Mouse (Mus musculus): ENCODE measurements around the gene Ccdc162. TPM values are rescaled to one million over a fixed set of nuclear protein-coding genes. Genes with fewer than 3 reads are reported as not detected.

Gene Ccdc162
- polyA plus RNA-seq, 1 experiment from 2014 or later, result 0.77 TPM

DNA sequence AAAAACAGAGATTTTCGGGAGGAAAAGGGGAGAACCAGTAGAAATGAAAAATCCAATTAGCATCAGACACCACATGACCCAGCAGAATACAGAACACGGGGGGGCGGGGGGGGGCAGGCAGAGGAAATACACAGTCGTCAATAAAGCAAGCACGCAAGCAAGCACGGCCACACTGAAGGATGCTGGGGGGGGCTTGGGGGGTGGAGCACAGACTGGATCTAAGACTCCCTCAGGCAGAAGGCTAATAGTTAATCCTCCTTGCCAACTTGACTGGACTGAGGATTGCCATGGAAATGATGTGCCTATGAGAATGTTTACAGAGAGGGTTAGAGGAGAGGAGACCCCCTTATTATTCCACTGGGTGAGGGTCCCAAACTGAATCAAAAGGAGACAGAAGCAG is 19.0 kb upstream of the Ccdc162 start:
- 69% methylated on average over 6 of the region's 6 CpGs for WGBS
- no peak overlapping the region for H3K4me3 ChIP-seq
- H3K27ac ChIP-seq, result no peak overlapping the region
- H3K4me1 ChIP-seq, result no peaks in the 10 kb centered on the region
- H3K4me2 ChIP-seq, result no peak overlapping the region
- ATAC-seq (ENCODE audit: borderline replicate concordance, extremely low read depth, low FRiP score, low TSS enrichment), result no peak
- no peaks in the 10 kb centered on the region for H3K27me3 ChIP-seq
- H3K9ac ChIP-seq, result no peak overlapping the region
- no peaks in the 10 kb centered on the region for H3K9me3 ChIP-seq
- H3K36me3 ChIP-seq, result no peaks in the 10 kb centered on the region

DNA sequence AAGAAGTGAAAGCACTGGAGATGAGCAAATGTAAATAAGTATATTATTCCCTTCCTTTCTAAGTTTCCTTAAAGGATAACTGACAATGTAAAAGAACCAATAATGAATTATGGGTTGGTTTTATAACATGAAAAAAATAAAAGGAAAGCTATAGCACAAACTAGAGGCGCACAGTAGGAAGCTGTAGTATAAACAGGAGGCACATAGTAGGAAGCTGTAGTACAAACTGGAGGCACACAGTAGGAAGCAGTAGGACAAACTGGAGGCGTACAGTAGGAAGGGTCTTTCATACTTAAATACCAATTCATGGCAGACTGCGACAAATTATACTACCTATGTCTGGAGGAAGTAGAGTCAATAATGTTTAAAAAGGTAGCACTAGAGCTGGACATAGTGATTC is 16.8 kb upstream of the Ccdc162 start:
- 95% methylated on average over 3 of the region's 3 CpGs for WGBS
- no peaks in the 10 kb centered on the region for H3K27me3 ChIP-seq
- no peaks in the 10 kb centered on the region; the same call in 1 of the 2 replicates for H3K36me3 ChIP-seq
- H3K27ac ChIP-seq, result no peak overlapping the region
- H3K9ac ChIP-seq, result no peak overlapping the region
- no peaks in the 10 kb centered on the region for H3K4me1 ChIP-seq
- H3K4me2 ChIP-seq, result no peak overlapping the region
- no peak for ATAC-seq (ENCODE audit: borderline replicate concordance, extremely low read depth, low FRiP score, low TSS enrichment)
- H3K9me3 ChIP-seq, result no peaks in the 10 kb centered on the region
- no peak overlapping the region for H3K4me3 ChIP-seq

DNA sequence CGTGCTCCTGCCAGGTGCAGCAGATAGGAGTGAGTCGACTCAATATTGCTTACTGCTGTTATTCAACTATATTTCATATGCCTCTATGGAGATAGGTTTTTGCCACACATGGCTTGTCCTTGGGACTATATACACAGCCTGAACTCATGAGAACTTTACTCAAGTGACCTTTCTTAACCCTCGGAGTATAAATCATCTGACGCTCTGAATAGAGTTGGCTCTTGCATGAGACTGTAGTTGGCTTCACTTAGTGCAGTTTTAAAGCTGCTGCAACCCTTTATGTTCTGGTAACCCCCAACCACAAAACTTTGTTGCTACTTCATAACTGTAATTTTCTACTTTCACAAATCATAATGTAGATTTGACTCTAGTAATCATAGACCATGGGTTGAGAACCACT is 15.5 kb upstream of the Ccdc162 start:
- no peak overlapping the region for H3K4me2 ChIP-seq
- H3K36me3 ChIP-seq, result peaks cover 5% of the 10 kb centered on the region; the same call in 1 of the 2 replicates
- no peak for ATAC-seq (ENCODE audit: borderline replicate concordance, extremely low read depth, low FRiP score, low TSS enrichment)
- no peaks in the 10 kb centered on the region for H3K4me1 ChIP-seq
- WGBS, result 87% methylated on average over 4 of the region's 4 CpGs
- no peak overlapping the region for H3K27ac ChIP-seq
- H3K9ac ChIP-seq, result no peak overlapping the region
- no peaks in the 10 kb centered on the region for H3K27me3 ChIP-seq
- H3K4me3 ChIP-seq, result no peak overlapping the region
- H3K9me3 ChIP-seq, result no peaks in the 10 kb centered on the region

DNA sequence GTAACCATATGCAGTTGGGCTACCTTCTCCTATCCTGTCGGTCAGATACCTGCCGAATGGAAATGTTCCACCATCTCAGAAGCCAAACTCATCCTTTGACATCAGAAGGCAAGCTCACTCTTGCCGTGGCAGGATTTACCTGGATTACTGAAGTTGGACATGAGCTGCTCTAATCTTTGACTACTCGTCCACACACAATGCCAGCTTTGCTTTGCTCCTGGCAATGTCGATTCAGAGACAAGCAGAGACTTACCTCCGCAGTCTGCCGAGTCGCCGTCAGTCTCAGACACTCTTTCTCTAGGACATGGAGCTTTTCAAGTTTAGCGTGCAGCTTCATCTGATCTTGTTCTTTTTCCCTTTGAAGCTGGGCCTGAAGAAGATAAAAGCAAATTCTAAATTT is 14.3 kb upstream of the Ccdc162 start:
- no peak for ATAC-seq (ENCODE audit: borderline replicate concordance, extremely low read depth, low FRiP score, low TSS enrichment)
- WGBS, result 89% methylated on average over 10 of the region's 10 CpGs

DNA sequence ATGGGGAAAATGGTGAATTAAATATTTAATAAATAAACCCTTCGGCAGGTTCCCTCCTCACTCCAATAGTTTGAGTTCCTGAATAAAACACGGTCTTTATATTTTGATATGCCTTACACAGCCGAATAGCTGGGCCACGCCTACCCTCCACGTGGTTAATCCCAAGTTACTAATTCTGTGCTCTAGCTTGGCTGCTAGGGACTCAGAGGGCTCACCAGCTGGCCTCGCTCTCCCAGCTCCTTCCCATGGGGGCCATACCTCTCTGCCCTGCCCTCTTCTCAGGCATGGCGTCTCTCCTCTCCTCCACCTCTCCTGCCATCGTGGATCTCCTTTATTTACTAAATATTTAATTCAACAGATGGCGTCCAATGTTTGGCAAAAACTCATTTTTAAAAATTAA is 9.8 kb upstream of the Ccdc162 start:
- no peak overlapping the region for H3K4me3 ChIP-seq
- H3K4me2 ChIP-seq, result no peak overlapping the region
- H3K9me3 ChIP-seq, result no peaks in the 10 kb centered on the region
- H3K4me1 ChIP-seq, result no peaks in the 10 kb centered on the region
- H3K27ac ChIP-seq, result no peak overlapping the region
- 83% methylated on average over 9 of the region's 9 CpGs for WGBS
- no peaks in the 10 kb centered on the region for H3K27me3 ChIP-seq
- H3K36me3 ChIP-seq, result peaks cover 5% of the 10 kb centered on the region; the same call in 1 of the 2 replicates
- H3K9ac ChIP-seq, result no peak overlapping the region
- no peak for ATAC-seq (ENCODE audit: borderline replicate concordance, extremely low read depth, low FRiP score, low TSS enrichment)

More for the DNA sequence above, 14.3 kb upstream of the Ccdc162 start:
- no peaks in the 10 kb centered on the region for H3K27me3 ChIP-seq
- H3K27ac ChIP-seq, result no peak overlapping the region
- no peak overlapping the region for H3K4me3 ChIP-seq
- peaks cover 5% of the 10 kb centered on the region; the same call in 1 of the 2 replicates for H3K36me3 ChIP-seq
- no peak overlapping the region for H3K9ac ChIP-seq
- H3K9me3 ChIP-seq, result no peaks in the 10 kb centered on the region
- no peak overlapping the region for H3K4me2 ChIP-seq
- H3K4me1 ChIP-seq, result no peaks in the 10 kb centered on the region

DNA sequence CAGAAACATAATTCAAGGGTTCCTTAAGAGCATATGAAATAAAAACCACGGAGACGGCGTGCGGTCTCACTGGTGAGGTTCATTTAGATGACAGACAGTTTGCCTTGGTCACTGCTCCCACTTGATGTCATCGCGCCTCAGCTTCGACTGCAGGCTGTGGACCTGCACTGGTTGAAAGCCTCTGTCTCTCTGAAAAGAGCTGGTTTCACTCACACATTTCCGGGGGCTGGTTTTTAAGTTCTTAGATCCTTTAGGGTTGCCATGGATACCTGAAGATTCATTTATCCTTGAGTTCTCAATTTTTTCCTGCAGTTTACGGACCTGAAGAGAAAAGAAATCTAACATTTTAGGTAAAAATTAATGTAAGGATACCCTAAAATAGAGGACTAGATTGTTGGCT is 3.2 kb upstream of the Ccdc162 start:
- H3K9me3 ChIP-seq, result no peaks in the 10 kb centered on the region
- WGBS, result 67% methylated on average over 9 of the region's 9 CpGs
- ATAC-seq (ENCODE audit: borderline replicate concordance, extremely low read depth, low FRiP score, low TSS enrichment), result no peak

DNA sequence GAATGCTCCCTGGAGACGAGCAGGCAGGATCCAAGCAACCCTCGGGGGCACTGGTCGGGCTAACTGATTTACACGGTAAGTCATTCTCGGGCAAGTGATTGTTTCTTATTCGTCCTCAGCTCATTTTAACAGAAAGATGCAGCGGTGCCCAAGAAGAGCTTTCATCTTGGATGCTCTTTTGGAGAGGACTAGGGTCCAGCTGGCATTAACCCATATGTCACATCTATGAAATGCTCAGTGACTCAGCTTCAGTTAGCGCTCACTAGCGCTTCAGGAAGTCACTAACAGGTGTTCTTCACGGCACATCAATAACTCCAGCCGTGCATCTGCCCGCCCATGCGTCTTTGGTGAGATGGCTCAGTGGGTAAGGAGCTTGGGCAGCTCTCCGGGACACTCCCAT is 877 bp downstream of the Ccdc162 start:
- 85% methylated on average over 14 of the region's 14 CpGs for WGBS
- peaks cover 4% of the 10 kb centered on the region; the same call in 1 of the 2 replicates for H3K4me1 ChIP-seq

More for the DNA sequence above, 3.2 kb upstream of the Ccdc162 start:
- no peak overlapping the region for H3K4me3 ChIP-seq
- peaks cover 4% of the 10 kb centered on the region; the same call in 1 of the 2 replicates for H3K4me1 ChIP-seq
- no peak overlapping the region for H3K27ac ChIP-seq
- H3K4me2 ChIP-seq, result no peak overlapping the region
- H3K27me3 ChIP-seq, result no peaks in the 10 kb centered on the region
- H3K36me3 ChIP-seq, result no peaks in the 10 kb centered on the region
- no peak overlapping the region for H3K9ac ChIP-seq

DNA sequence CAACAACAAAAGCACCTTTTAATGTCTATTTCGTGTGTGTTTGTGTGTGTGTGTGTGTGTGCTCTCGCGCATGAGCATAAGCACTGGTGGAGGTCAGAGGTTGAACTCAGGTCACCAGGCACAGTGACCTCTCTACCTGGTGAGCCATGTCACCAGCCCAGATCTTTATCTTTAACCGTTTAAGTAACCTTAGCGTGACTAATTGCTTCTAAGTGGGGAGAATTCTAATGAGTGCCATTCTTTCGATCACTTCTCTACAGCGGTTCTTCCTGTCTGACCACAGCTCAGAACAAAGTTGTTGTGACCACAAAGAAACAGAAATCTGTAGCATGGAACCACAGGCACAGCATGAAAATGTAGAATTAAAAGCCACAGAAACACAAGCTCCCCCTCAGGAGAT is 5.0 kb downstream of the Ccdc162 start:
- H3K27ac ChIP-seq, result no peak overlapping the region
- no peaks in the 10 kb centered on the region for H3K9me3 ChIP-seq
- ATAC-seq (ENCODE audit: borderline replicate concordance, extremely low read depth, low FRiP score, low TSS enrichment), result no peak
- no peak overlapping the region for H3K4me3 ChIP-seq
- H3K9ac ChIP-seq, result no peak overlapping the region
- no peak overlapping the region for H3K4me2 ChIP-seq
- no peaks in the 10 kb centered on the region for H3K36me3 ChIP-seq
- WGBS, result 73% methylated on average over 7 of the region's 7 CpGs
- peaks cover 4% of the 10 kb centered on the region; the same call in 1 of the 2 replicates for H3K4me1 ChIP-seq
- no peaks in the 10 kb centered on the region for H3K27me3 ChIP-seq

More for the DNA sequence above, 877 bp downstream of the Ccdc162 start:
- Histone ChIP-seq H3K36me3 (no peaks in the 10 kb centered on the region), H3K9me3 (no peaks in the 10 kb centered on the region), H3K9ac (no peak overlapping the region), H3K4me3 (no peak overlapping the region), H3K27me3 (no peaks in the 10 kb centered on the region), H3K4me2 (no peak overlapping the region), H3K27ac (no peak overlapping the region)
- ATAC-seq (ENCODE audit: borderline replicate concordance, extremely low read depth, low FRiP score, low TSS enrichment), result no peak

DNA sequence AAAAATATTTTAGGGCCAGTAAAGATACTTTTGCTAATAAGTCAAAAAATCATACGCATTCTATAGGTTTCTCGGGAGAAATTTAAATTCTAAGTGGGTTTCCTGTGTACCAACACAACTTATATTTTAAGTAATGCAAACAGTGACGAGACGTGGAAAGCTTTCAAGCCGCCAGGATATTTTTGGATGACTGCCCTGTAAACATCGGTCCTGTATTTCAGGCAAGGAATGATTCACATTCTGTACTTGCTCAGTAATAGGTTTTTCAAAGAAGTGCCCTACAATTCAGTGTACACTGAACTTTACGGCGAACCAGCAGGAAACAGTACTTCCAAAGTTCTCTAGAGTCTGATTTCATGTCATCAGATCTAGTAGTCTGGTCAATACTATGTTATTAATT is 5.7 kb downstream of the Ccdc162 start:
- Histone ChIP-seq H3K9me3 (no peaks in the 10 kb centered on the region), H3K4me2 (no peak overlapping the region), H3K27ac (no peak overlapping the region), H3K9ac (no peak overlapping the region), H3K4me1 (no peaks in the 10 kb centered on the region), H3K36me3 (no peaks in the 10 kb centered on the region), H3K27me3 (no peaks in the 10 kb centered on the region), H3K4me3 (no peak overlapping the region)
- no peak for ATAC-seq (ENCODE audit: borderline replicate concordance, extremely low read depth, low FRiP score, low TSS enrichment)
- 61% methylated on average over 8 of the region's 8 CpGs for WGBS

DNA sequence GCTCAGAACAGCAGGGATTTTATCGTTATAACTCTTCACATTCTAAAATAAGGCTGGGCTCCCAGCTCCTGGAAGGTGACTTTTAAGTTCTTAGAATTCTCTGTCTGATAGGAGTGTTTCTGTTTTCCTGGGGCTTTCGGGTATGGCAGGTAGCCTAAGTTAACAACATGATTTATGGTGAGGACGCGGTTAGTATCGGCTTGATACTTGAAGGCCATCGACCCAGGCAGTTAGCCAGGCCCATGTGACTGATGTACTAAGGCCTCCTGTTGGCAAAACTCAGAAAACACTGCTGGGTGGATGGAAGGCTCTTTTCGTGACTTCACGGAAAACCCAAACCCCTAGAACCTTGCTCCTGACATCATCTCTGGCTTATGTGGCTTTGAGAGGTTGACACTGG is 7.1 kb downstream of the Ccdc162 start:
- H3K27ac ChIP-seq, result no peak overlapping the region
- H3K4me3 ChIP-seq, result no peak overlapping the region
- H3K36me3 ChIP-seq, result no peaks in the 10 kb centered on the region
- no peak for ATAC-seq (ENCODE audit: borderline replicate concordance, extremely low read depth, low FRiP score, low TSS enrichment)
- H3K9me3 ChIP-seq, result no peaks in the 10 kb centered on the region
- no peak overlapping the region for H3K4me2 ChIP-seq
- H3K27me3 ChIP-seq, result no peaks in the 10 kb centered on the region
- no peak overlapping the region for H3K9ac ChIP-seq
- 83% methylated on average over 8 of the region's 8 CpGs for WGBS
- H3K4me1 ChIP-seq, result no peaks in the 10 kb centered on the region

DNA sequence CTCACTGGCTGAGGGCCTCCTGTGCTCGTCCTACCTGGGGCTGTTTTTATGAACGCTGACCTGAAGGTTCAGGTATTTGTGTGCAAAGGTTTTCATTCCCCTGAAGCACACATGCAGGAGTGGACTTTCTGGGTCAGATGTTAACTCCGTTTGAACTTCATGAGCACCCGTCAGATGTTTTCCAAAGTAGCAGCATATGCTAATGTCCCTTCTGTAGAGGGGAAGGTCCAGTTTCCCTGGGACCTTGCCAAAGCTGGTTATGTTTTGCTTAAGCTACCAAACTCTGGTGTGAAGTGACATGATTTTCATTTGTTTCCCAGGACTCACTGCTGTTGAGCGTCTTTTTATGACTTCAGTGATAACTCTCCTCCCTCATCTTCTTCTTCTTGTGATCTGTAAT is 16.8 kb downstream of the Ccdc162 start:
- Histone ChIP-seq H3K9me3 (no peaks in the 10 kb centered on the region), H3K36me3 (no peaks in the 10 kb centered on the region), H3K4me3 (no peak overlapping the region), H3K27me3 (no peaks in the 10 kb centered on the region), H3K27ac (no peak overlapping the region), H3K4me1 (no peaks in the 10 kb centered on the region), H3K9ac (no peak overlapping the region), H3K4me2 (no peak overlapping the region)
- no peak for ATAC-seq (ENCODE audit: borderline replicate concordance, extremely low read depth, low FRiP score, low TSS enrichment)
- WGBS, result 70% methylated on average over 5 of the region's 5 CpGs

DNA sequence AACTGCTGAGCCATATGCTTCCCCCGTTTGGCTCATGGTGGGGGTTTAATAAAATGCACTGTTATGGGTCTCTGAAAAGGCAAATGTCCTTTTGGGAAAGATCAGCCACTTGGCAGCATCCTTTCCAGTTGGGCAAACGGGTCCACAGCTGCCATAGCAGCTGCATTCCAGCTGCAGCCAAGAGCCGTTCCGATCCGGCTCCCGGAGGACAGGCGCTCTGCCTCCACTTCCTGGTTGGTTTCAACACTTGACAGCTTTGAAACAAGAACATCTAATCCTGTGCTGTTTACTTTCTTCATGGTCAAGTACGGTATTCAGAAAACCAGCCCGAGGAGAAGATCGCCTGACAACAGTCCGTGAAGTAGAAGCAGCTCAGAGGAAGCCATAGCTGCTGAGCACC is 19.4 kb downstream of the Ccdc162 start:
- no peak for ATAC-seq (ENCODE audit: borderline replicate concordance, extremely low read depth, low FRiP score, low TSS enrichment)
- no peaks in the 10 kb centered on the region for H3K9me3 ChIP-seq
- H3K36me3 ChIP-seq, result no peaks in the 10 kb centered on the region
- H3K4me1 ChIP-seq, result no peaks in the 10 kb centered on the region
- H3K9ac ChIP-seq, result no peak overlapping the region
- no peak overlapping the region for H3K4me2 ChIP-seq
- 42% methylated on average over 11 of the region's 11 CpGs for WGBS
- no peak overlapping the region for H3K27ac ChIP-seq
- H3K27me3 ChIP-seq, result no peaks in the 10 kb centered on the region
- H3K4me3 ChIP-seq, result no peak overlapping the region

DNA sequence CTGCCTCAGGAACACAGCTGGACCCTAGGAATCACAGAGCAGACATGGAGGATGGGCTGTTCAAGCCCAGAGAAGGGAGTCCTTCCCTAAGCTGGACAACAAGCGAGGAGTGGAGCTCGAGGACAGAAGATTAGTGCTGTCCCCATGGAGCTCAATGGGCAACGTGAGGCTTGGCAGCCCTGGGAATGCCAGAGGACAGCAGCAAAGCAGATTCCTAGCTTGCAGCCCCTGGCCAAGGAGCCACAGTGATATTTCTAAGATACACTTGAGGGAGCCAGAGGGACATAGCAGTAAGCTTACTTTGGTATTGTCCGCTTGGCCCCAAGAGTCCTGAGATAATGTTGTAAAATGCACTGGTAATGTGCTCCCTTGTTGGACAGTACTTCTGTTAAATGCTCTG is 25.5 kb downstream of the Ccdc162 start:
- 73% methylated on average over 4 of the region's 4 CpGs for WGBS
- Histone ChIP-seq H3K27me3 (no peaks in the 10 kb centered on the region), H3K9me3 (no peaks in the 10 kb centered on the region), H3K4me1 (no peaks in the 10 kb centered on the region), H3K4me2 (no peak overlapping the region), H3K27ac (no peak overlapping the region), H3K9ac (no peak overlapping the region), H3K36me3 (no peaks in the 10 kb centered on the region), H3K4me3 (no peak overlapping the region)
- no peak for ATAC-seq (ENCODE audit: borderline replicate concordance, extremely low read depth, low FRiP score, low TSS enrichment)

All from lung, embryonic 15.5 days (tissue).